Mouse (Mus musculus) embryonic facial prominence, embryonic 11.5 days (tissue): Measurements from ENCODE around the gene Cers6. TPM values are rescaled to one million over a fixed set of nuclear protein-coding genes. Genes with fewer than 3 reads are reported as not detected.

Source experiments
- ATAC-seq: fragments of 200-750 bp; cut with Nextera tagmentation; replicated peaks from 2 replicates; pipeline ENCODE4 v1.8.0; 2017; ENCODE audit warnings: low read depth; ENCODE audit not compliant: insufficient number of reproducible peaks, low FRiP score, low TSS enrichment
- DNase-seq: peaks from one replicate; pipeline ENCODE4 v3.0.0-alpha.2; 2015; ENCODE audit warnings: low spot score
- H3K27ac ChIP-seq: fragments of 300-500 bp; sonication (generic); replicated peaks from 2 replicates; pipeline ENCODE4 v1.5.1; 2014; ENCODE audit warnings: mild to moderate bottlenecking, low read depth, low read length, control low read depth
- H3K27me3 ChIP-seq: fragments of 300-500 bp; sonication (generic); 2 replicates; pipeline ENCODE4 v1.6.1; 2014; ENCODE audit warnings: mild to moderate bottlenecking, low read length, moderate library complexity, mixed read lengths; ENCODE audit not compliant: control insufficient read depth, insufficient read depth
- H3K36me3 ChIP-seq: fragments of 300-500 bp; sonication (generic); replicated peaks from 2 replicates; pipeline ENCODE4 v1.6.1; 2014; ENCODE audit warnings: low read depth, mild to moderate bottlenecking, low read length, moderate library complexity, mixed read lengths; ENCODE audit not compliant: control insufficient read depth, insufficient read depth
- H3K4me1 ChIP-seq: fragments of 300-500 bp; sonication (generic); 2 replicates; pipeline ENCODE4 v1.6.1; 2014; ENCODE audit warnings: low read length, mixed read lengths; ENCODE audit not compliant: control insufficient read depth, insufficient read depth
- H3K4me2 ChIP-seq: fragments of 300-500 bp; sonication (generic); 2 replicates; pipeline ENCODE4 v1.6.1; 2014; ENCODE audit warnings: low read depth, mild to moderate bottlenecking, control low read depth, low read length, moderate library complexity
- H3K4me3 ChIP-seq: fragments of 300-500 bp; sonication (generic); 2 replicates; pipeline ENCODE4 v1.5.1; 2014; ENCODE audit warnings: low read depth, low read length, control low read depth
- H3K9ac ChIP-seq: fragments of 300-500 bp; sonication (generic); replicated peaks from 2 replicates; pipeline ENCODE4 v1.6.1; 2014; ENCODE audit warnings: mild to moderate bottlenecking, control low read depth, low read length
- H3K9me3 ChIP-seq: fragments of 300-500 bp; sonication (generic); replicated peaks from 2 replicates; pipeline ENCODE4 v1.6.1; 2016; ENCODE audit warnings: mild to moderate bottlenecking, low read length, inconsistent platforms, mixed read lengths; ENCODE audit not compliant: control insufficient read depth
- WGBS: fragments of 180-500 bp; shearing (Covaris S2); extraction: QIAGEN DNeasy Blood & Tissue Kit; methylation state at CpG from one replicate; pipeline ENCODE4 v1.1.7; 2014; 5-methylcytosine and 5-hydroxymethylcytosine counted together
- polyA plus RNA-seq: library from polyadenylated mRNA; unstranded; fragments of >200 nt; fragmentation: Nextera tagmentation; extraction: Ambion mirVana; gene quantifications from 2 replicates; pipeline ENCODE4 v1.2.1, GENCODE M21; 2014

Cers6 gene
- polyA plus RNA-seq, 1 experiment from 2014 or later, result 33.6 TPM

- ATAC-seq (no peak), DNase-seq (no peak)
- Histone ChIP-seq H3K4me2 (no peak overlapping the region), H3K27me3 (no peaks in the 10 kb centered on the region), H3K9ac (no peak overlapping the region), H3K9me3 (no peaks in the 10 kb centered on the region), H3K4me3 (no peak overlapping the region), H3K36me3 (no peaks in the 10 kb centered on the region), H3K27ac (no peak overlapping the region), H3K4me1 (no peaks in the 10 kb centered on the region)
- WGBS, result 91% methylated on average over 5 of the region's 5 CpGs
Measured at GRCm38 (mm10) chr2:68946819-68947218, 85.6 kb downstream of the Cers6 start.

- Histone ChIP-seq H3K36me3 (no peaks in the 10 kb centered on the region), H3K4me2 (no peak overlapping the region), H3K4me1 (no peaks in the 10 kb centered on the region), H3K4me3 (no peak overlapping the region), H3K9me3 (no peaks in the 10 kb centered on the region), H3K27me3 (no peaks in the 10 kb centered on the region), H3K9ac (no peak overlapping the region), H3K27ac (no peak overlapping the region)
- ATAC-seq (no peak), DNase-seq (no peak)
- 96% methylated on average over 2 of the region's 2 CpGs for WGBS
Measured at GRCm38 (mm10) chr2:68949137-68949536, 87.9 kb downstream of the Cers6 start.

- ATAC-seq, result no peak
- WGBS, result 88% methylated on average over 5 of the region's 5 CpGs
- no peaks in the 10 kb centered on the region for H3K4me1 ChIP-seq
Measured at GRCm38 (mm10) chr2:68949728-68950127, 88.5 kb downstream of the Cers6 start.

GRCm38 (mm10) chr2:68951706-68952105, 90.5 kb downstream of the Cers6 start:
- Histone ChIP-seq H3K36me3 (no peaks in the 10 kb centered on the region), H3K4me1 (no peaks in the 10 kb centered on the region), H3K4me3 (no peak overlapping the region), H3K9me3 (no peaks in the 10 kb centered on the region), H3K9ac (no peak overlapping the region), H3K27me3 (no peaks in the 10 kb centered on the region), H3K27ac (no peak overlapping the region), H3K4me2 (no peak overlapping the region)
- DNase-seq, result no peak
- 91% methylated on average over 3 of the region's 3 CpGs for WGBS
- no peak for ATAC-seq

More at GRCm38 (mm10) chr2:68949728-68950127, 88.5 kb downstream of the Cers6 start:
- Histone ChIP-seq H3K4me2 (no peak overlapping the region), H3K9ac (no peak overlapping the region), H3K36me3 (no peaks in the 10 kb centered on the region), H3K27ac (no peak overlapping the region), H3K27me3 (no peaks in the 10 kb centered on the region), H3K9me3 (no peaks in the 10 kb centered on the region), H3K4me3 (no peak overlapping the region)
- no peak for DNase-seq

- H3K4me1 ChIP-seq, result no peaks in the 10 kb centered on the region
- no peak overlapping the region for H3K4me3 ChIP-seq
- H3K4me2 ChIP-seq, result no peak overlapping the region
- H3K36me3 ChIP-seq, result no peaks in the 10 kb centered on the region
- WGBS, result 83% methylated on average over 2 of the region's 2 CpGs
- no peaks in the 10 kb centered on the region for H3K27me3 ChIP-seq
- DNase-seq (no peak), ATAC-seq (no peak)
- no peaks in the 10 kb centered on the region for H3K9me3 ChIP-seq
- H3K9ac ChIP-seq, result no peak overlapping the region
- no peak overlapping the region for H3K27ac ChIP-seq
Measured at GRCm38 (mm10) chr2:68953688-68954087, 92.4 kb downstream of the Cers6 start.

- Histone ChIP-seq H3K4me3 (no peak overlapping the region), H3K9ac (no peak overlapping the region), H3K4me1 (no peaks in the 10 kb centered on the region), H3K4me2 (no peak overlapping the region), H3K27ac (no peak overlapping the region), H3K9me3 (no peaks in the 10 kb centered on the region), H3K36me3 (no peaks in the 10 kb centered on the region), H3K27me3 (no peaks in the 10 kb centered on the region)
- WGBS, result 94% methylated on average over 2 of the region's 2 CpGs
- no peak for DNase-seq
- ATAC-seq, result no peak
Measured at GRCm38 (mm10) chr2:68955496-68955895, 94.3 kb downstream of the Cers6 start.

- Histone ChIP-seq H3K9me3 (no peaks in the 10 kb centered on the region), H3K4me2 (no peak overlapping the region), H3K4me3 (no peak overlapping the region), H3K4me1 (no peaks in the 10 kb centered on the region), H3K27me3 (no peaks in the 10 kb centered on the region), H3K9ac (no peak overlapping the region), H3K36me3 (no peaks in the 10 kb centered on the region), H3K27ac (no peak overlapping the region)
- ATAC-seq (no peak), DNase-seq (no peak)
- WGBS, result 94% methylated on average over 3 of the region's 3 CpGs
Measured at GRCm38 (mm10) chr2:68956146-68956545, 94.9 kb downstream of the Cers6 start.

GRCm38 (mm10) chr2:68957831-68958230, 96.6 kb downstream of the Cers6 start:
- ATAC-seq, result no peak
- Histone ChIP-seq H3K27me3 (no peaks in the 10 kb centered on the region), H3K27ac (no peak overlapping the region), H3K36me3 (no peaks in the 10 kb centered on the region), H3K4me1 (no peaks in the 10 kb centered on the region), H3K9ac (no peak overlapping the region), H3K4me2 (no peak overlapping the region), H3K4me3 (no peak overlapping the region), H3K9me3 (no peaks in the 10 kb centered on the region)
- no peak for DNase-seq
- WGBS, result 81% methylated on average over 7 of the region's 7 CpGs
